Mouse (Mus musculus): ENCODE data around the gene Tbx21. TPM values are rescaled to one million over a fixed set of nuclear protein-coding genes. Genes with fewer than 3 reads are reported as not detected.

Tbx21 gene
- polyA plus RNA-seq, 1 experiment from 2014 or later: 0.05 TPM

DNA sequence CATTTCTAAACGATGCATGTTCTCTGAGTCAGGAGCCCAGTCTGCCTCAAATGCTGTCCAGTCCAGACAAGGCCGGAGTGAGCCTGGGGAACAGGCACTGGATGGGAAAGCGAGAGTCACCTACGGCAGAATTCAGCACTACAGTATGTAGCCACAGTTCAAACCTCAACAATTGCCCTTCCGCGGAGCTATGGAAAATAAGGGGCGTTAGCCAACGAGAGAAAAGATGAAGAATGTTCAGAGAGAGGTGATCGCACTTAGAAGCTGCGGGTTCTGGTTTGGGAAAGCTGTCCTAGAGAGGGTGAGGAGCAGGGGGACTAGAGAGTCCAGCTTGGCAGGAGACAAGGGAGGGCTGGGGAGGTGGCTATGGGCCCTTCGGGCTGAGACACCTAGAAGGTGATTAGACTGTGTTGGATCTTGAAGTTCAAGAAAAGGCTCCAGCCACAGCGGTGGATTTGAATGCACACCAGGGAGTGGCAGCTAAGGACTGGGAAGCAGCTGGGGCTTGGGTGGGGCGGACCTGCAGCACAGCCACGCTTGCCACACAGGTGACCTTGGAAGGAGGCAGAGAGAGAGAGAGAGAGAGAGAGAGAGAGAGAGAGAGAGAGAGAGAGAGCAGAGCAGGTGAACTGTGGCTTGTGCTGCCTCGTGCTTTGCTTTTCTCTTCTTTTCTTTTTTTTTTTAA is 30.2 kb downstream of the Tbx21 start:
- no peak for ATAC-seq (ENCODE audit: low FRiP score, low TSS enrichment)
- no peak for TF ChIP-seq EP300 (optimal IDR thresholded peaks at IDR 0.05)
- no peak for TF ChIP-seq CTCF (IDR thresholded peaks at IDR 0.05; ENCODE audit: low read depth)

DNA sequence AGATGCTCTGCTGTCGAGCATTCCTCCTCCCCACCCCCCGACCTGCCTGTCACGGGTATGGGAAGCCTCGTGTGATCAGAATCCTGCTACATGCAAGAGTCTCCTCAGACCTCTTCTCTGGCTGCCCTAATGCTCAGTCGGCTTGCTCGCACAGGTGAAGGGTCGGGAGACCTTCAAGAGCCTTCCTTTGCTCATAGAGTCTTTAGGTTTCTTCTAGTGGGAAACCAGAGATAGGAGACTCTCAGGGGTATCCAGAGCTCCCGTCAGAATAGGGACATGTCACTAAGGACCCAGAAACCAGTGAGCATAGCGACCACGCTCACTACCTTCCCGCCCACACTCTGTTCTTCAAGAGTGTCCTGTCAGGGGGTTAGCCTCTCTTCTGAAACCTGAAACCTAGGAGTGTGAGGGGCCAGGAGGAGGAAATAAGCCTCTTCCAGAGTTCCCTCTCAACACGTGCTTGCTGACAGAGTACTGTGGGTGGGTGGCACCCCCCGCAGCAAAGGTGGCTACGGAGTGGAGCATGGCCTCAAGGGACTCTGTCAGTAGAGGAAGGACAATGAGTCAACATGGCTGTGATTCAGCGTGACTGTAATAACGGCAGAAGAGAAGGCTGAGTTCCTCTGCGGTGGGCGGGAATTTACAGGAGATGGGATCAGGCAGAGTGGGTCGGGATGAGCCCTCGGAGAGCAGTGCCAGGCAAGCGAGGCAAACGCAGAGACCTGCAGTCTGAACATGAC is 31.6 kb downstream of the Tbx21 start:
- H3K9ac ChIP-seq (ENCODE audit: low read length): no peak overlapping the region
- no peaks in the 10 kb centered on the region for H3K4me1 ChIP-seq (replicated peaks; ENCODE audit: control insufficient read depth, insufficient read depth)
- H3K9me3 ChIP-seq (ENCODE audit: control insufficient read depth, low read length): no peaks in the 10 kb centered on the region
- ATAC-seq (ENCODE audit: low FRiP score, low TSS enrichment): no peak
- H3K36me3 ChIP-seq (ENCODE audit: control insufficient read depth, insufficient read depth, low read length): no peaks in the 10 kb centered on the region
- no peak overlapping the region for H3K4me2 ChIP-seq (replicated peaks; ENCODE audit: low read depth)
- 23% methylated on average over 22 of the region's 22 CpGs for WGBS
- no peaks in the 10 kb centered on the region for H3K27me3 ChIP-seq (ENCODE audit: control insufficient read depth, insufficient read depth, low read length)
- no peak overlapping the region for H3K27ac ChIP-seq (replicated peaks)
- no peak for TF ChIP-seq CTCF (IDR thresholded peaks at IDR 0.05; ENCODE audit: low read depth)
- TF ChIP-seq EP300 (optimal IDR thresholded peaks at IDR 0.05): no peak
- no peak for DNase-seq (ENCODE audit: low spot score)
- no peak overlapping the region for H3K4me3 ChIP-seq (ENCODE audit: low read depth, low read length)

More for the DNA sequence above, 30.2 kb downstream of the Tbx21 start:
- Histone ChIP-seq H3K27me3 (ENCODE audit: control insufficient read depth, insufficient read depth, low read length) (no peaks in the 10 kb centered on the region), H3K36me3 (ENCODE audit: control insufficient read depth, insufficient read depth, low read length) (no peaks in the 10 kb centered on the region), H3K4me3 (ENCODE audit: low read depth, low read length) (no peak overlapping the region), H3K9ac (ENCODE audit: low read length) (no peak overlapping the region), H3K27ac (replicated peaks) (no peak overlapping the region), H3K9me3 (ENCODE audit: control insufficient read depth, low read length) (no peaks in the 10 kb centered on the region), H3K4me2 (replicated peaks; ENCODE audit: low read depth) (no peak overlapping the region), H3K4me1 (replicated peaks; ENCODE audit: control insufficient read depth, insufficient read depth) (no peaks in the 10 kb centered on the region)
- WGBS: 75% methylated on average over 15 of the region's 15 CpGs
- DNase-seq (ENCODE audit: low spot score): no peak

DNA sequence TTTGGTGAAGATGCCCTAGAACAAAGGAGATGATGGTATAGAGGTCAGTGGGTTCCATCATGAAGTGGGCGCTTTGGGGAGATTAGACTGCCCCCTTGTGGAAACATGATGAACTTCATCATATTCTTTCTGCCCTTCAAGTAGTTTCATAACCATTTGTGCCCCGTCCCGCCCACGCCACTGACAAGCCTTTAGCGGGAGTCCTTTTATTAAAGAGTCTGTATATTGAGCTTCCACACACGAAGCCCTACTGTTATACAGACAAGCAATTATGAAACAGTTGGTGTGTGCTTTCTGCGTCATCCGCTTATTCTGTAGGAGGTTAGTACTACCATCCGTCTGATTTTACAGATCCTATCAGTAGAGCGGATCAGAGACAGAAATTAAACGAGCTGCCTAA is 32.2 kb downstream of the Tbx21 start:
- no peak for DNase-seq (ENCODE audit: low spot score)
- 31% methylated on average over 11 of the region's 11 CpGs for WGBS

DNA sequence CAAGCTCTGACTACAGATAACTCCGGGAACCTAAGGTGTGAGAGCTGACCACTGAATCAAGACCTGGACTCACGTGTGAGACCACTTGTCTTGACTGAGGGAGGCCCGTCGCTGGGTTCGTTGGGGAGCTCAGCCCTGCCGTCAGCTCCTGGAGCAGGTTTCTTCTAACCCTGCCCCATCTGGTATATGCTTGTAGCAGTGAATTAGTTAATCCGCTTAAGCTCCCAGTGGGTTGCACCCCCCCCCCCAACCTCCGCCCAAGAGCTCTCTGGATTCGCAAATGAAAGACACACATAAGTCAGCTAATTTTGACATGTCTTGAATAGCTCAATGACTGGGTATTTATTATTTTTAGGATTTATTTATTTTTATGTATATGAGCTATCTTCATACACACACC is 34.8 kb downstream of the Tbx21 start:
- no peak overlapping the region for H3K9ac ChIP-seq (ENCODE audit: low read length)
- no peak overlapping the region for H3K27ac ChIP-seq (replicated peaks)
- no peak for DNase-seq (ENCODE audit: low spot score)
- WGBS: 28% methylated on average over 9 of the region's 9 CpGs
- no peaks in the 10 kb centered on the region for H3K4me1 ChIP-seq (replicated peaks; ENCODE audit: control insufficient read depth, insufficient read depth)
- H3K9me3 ChIP-seq (ENCODE audit: control insufficient read depth, low read length): no peaks in the 10 kb centered on the region
- no peak overlapping the region for H3K4me3 ChIP-seq (ENCODE audit: low read depth, low read length)
- no peak overlapping the region for H3K4me2 ChIP-seq (replicated peaks; ENCODE audit: low read depth)
- H3K27me3 ChIP-seq (ENCODE audit: control insufficient read depth, insufficient read depth, low read length): no peaks in the 10 kb centered on the region
- H3K36me3 ChIP-seq (ENCODE audit: control insufficient read depth, insufficient read depth, low read length): no peaks in the 10 kb centered on the region
- no peak for ATAC-seq (ENCODE audit: low FRiP score, low TSS enrichment)
- TF ChIP-seq CTCF (IDR thresholded peaks at IDR 0.05; ENCODE audit: low read depth) (no peak), EP300 (optimal IDR thresholded peaks at IDR 0.05) (no peak)

More for the DNA sequence above, 32.2 kb downstream of the Tbx21 start:
- Histone ChIP-seq H3K9me3 (ENCODE audit: control insufficient read depth, low read length) (no peaks in the 10 kb centered on the region), H3K27me3 (ENCODE audit: control insufficient read depth, insufficient read depth, low read length) (no peaks in the 10 kb centered on the region), H3K9ac (ENCODE audit: low read length) (no peak overlapping the region), H3K4me3 (ENCODE audit: low read depth, low read length) (no peak overlapping the region), H3K27ac (replicated peaks) (no peak overlapping the region), H3K36me3 (ENCODE audit: control insufficient read depth, insufficient read depth, low read length) (no peaks in the 10 kb centered on the region), H3K4me1 (replicated peaks; ENCODE audit: control insufficient read depth, insufficient read depth) (no peaks in the 10 kb centered on the region), H3K4me2 (replicated peaks; ENCODE audit: low read depth) (no peak overlapping the region)
- TF ChIP-seq EP300 (optimal IDR thresholded peaks at IDR 0.05) (no peak), CTCF (IDR thresholded peaks at IDR 0.05; ENCODE audit: low read depth) (peak; percentile 76)
- 0 out of 2 replicates have a peak, but pooled peaks have one; percentile 28 for ATAC-seq (ENCODE audit: low FRiP score, low TSS enrichment)

DNA sequence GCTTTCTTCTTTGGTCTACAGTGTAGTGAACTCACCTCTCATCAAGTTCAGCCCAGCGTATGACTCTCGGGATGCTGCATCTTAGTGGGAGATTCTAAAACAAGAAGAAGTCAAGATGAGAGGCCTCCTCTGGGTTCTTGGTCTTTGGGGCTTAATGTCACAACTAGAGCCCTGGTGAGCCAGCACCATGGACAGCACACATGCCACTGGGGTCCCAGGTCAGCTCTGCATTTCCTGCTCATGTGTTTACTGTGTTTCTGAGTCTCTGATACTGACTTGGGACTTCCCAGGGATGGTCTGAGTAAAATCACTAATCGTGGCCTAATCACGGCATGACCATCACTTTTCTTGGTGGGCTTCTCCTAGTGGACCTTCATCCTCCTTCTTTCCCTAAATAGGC is 36.4 kb downstream of the Tbx21 start:
- no peak overlapping the region for H3K4me2 ChIP-seq (replicated peaks; ENCODE audit: low read depth)
- no peak for TF ChIP-seq CTCF (IDR thresholded peaks at IDR 0.05; ENCODE audit: low read depth)
- TF ChIP-seq EP300 (optimal IDR thresholded peaks at IDR 0.05): no peak
- H3K9me3 ChIP-seq (ENCODE audit: control insufficient read depth, low read length): no peaks in the 10 kb centered on the region
- WGBS: 38% methylated on average over 4 of the region's 4 CpGs
- no peak overlapping the region for H3K27ac ChIP-seq (replicated peaks)
- no peaks in the 10 kb centered on the region for H3K27me3 ChIP-seq (ENCODE audit: control insufficient read depth, insufficient read depth, low read length)
- no peak overlapping the region for H3K9ac ChIP-seq (ENCODE audit: low read length)
- no peak for ATAC-seq (ENCODE audit: low FRiP score, low TSS enrichment)
- no peaks in the 10 kb centered on the region for H3K4me1 ChIP-seq (replicated peaks; ENCODE audit: control insufficient read depth, insufficient read depth)
- no peaks in the 10 kb centered on the region for H3K36me3 ChIP-seq (ENCODE audit: control insufficient read depth, insufficient read depth, low read length)
- no peak overlapping the region for H3K4me3 ChIP-seq (ENCODE audit: low read depth, low read length)
- DNase-seq (ENCODE audit: low spot score): peak; percentile 57

DNA sequence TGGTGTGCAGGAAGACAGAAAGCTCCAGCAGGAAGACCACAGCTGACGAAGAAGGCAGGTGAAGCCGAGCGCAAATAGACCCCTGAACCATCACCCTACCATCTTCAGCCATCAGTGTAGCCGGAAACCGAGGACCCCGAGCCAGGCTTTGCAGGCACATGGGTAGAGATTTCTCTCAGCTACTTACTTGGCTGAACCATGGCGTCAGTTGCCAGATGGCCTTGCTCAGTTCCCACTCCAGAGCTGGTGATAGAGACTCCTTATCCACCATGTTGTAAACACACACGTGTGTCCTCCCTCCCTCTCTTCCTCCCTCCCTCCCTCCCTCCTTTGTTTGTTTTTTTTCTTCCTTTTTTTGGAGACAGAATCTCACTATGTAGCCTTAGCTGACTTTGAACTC is 40.9 kb downstream of the Tbx21 start:
- no peak overlapping the region for H3K27ac ChIP-seq (replicated peaks)
- ATAC-seq (ENCODE audit: low FRiP score, low TSS enrichment): no peak
- no peak overlapping the region for H3K4me3 ChIP-seq (ENCODE audit: low read depth, low read length)
- H3K9me3 ChIP-seq (ENCODE audit: control insufficient read depth, low read length): no peaks in the 10 kb centered on the region
- WGBS: 60% methylated on average over 8 of the region's 8 CpGs
- TF ChIP-seq EP300 (optimal IDR thresholded peaks at IDR 0.05) (no peak), CTCF (IDR thresholded peaks at IDR 0.05; ENCODE audit: low read depth) (no peak)
- H3K4me1 ChIP-seq (replicated peaks; ENCODE audit: control insufficient read depth, insufficient read depth): no peaks in the 10 kb centered on the region
- no peak for DNase-seq (ENCODE audit: low spot score)
- H3K9ac ChIP-seq (ENCODE audit: low read length): no peak overlapping the region
- H3K27me3 ChIP-seq (ENCODE audit: control insufficient read depth, insufficient read depth, low read length): no peaks in the 10 kb centered on the region
- no peaks in the 10 kb centered on the region for H3K36me3 ChIP-seq (ENCODE audit: control insufficient read depth, insufficient read depth, low read length)
- no peak overlapping the region for H3K4me2 ChIP-seq (replicated peaks; ENCODE audit: low read depth)

Data from stomach, postnatal 0 days (tissue).